Mouse (Mus musculus): ENCODE data around the gene Lrriq4.
A peak's percentile ranks its signal among the peaks of the same experiment; 100 is the strongest.
"Not testable (repeated sequence)": the region's sequence is repeated elsewhere in the genome, so short reads cannot be mapped to it uniquely, and the experiment has no call there.

Gene Lrriq4

GRCm38 (mm10) chr3:30683190-30683589 lies 38.9 kb downstream of the Lrriq4 start:
- no peak for DNase-seq (ENCODE audit: low spot score)

GRCm38 (mm10) chr3:30687216-30687615 lies 42.9 kb downstream of the Lrriq4 start:
- DNase-seq (ENCODE audit: low spot score) = no peak

GRCm38 (mm10) chr3:30690976-30691375 lies 46.7 kb downstream of the Lrriq4 start:
- no peak for DNase-seq (ENCODE audit: low spot score)

GRCm38 (mm10) chr3:30695661-30696060 lies 51.4 kb downstream of the Lrriq4 start:
- DNase-seq (ENCODE audit: low spot score) = no peak

- DNase-seq (ENCODE audit: low spot score) = peak; percentile 57
Measured at GRCm38 (mm10) chr3:30696346-30696745, 52.0 kb downstream of the Lrriq4 start.

- DNase-seq (ENCODE audit: low spot score) = no peak
Measured at GRCm38 (mm10) chr3:30697891-30698290, 53.6 kb downstream of the Lrriq4 start.

- not testable (repeated sequence) for DNase-seq (ENCODE audit: low spot score)
Measured at GRCm38 (mm10) chr3:30699711-30700505, 55.6 kb downstream of the Lrriq4 start, which contains the start of gene Lrrc31. Gene Lrrc31, minus strand, starts transcription at chr3:30699843.

GRCm38 (mm10) chr3:30705977-30706376 lies 61.7 kb downstream of the Lrriq4 start:
- no peak for DNase-seq (ENCODE audit: low spot score)

- DNase-seq (ENCODE audit: low spot score) = no peak
Measured at GRCm38 (mm10) chr3:30706614-30707276, 62.4 kb downstream of the Lrriq4 start.

GRCm38 (mm10) chr3:30710191-30710590 lies 65.9 kb downstream of the Lrriq4 start:
- DNase-seq (ENCODE audit: low spot score) = no peak

- DNase-seq (ENCODE audit: low spot score) = no peak
Measured at GRCm38 (mm10) chr3:30713334-30713733, 69.0 kb downstream of the Lrriq4 start.

GRCm38 (mm10) chr3:30718649-30719048 lies 74.3 kb downstream of the Lrriq4 start:
- DNase-seq (ENCODE audit: low spot score) = no peak
